Mouse (Mus musculus) left cerebral cortex, adult 2 months (tissue): ENCODE measurements around the gene Trp53. TPM values are rescaled to one million over a fixed set of nuclear protein-coding genes. Genes with fewer than 3 reads are reported as not detected.
A peak's percentile ranks its signal among the peaks of the same experiment; 100 is the strongest.
"Not testable (repeated sequence)": the region's sequence is repeated elsewhere in the genome, so short reads cannot be mapped to it uniquely, and the experiment has no call there.

Source experiments
- DNase-seq, 2 experiments: peaks; one replicate each; pipeline ENCODE4 v3.0.0; 2021 to 2022; ENCODE audit warnings: low spot score in 2 of 2, mixed read lengths in 1 of 2; ENCODE audit errors: extremely low spot score in 1 of 2
- H3K27ac ChIP-seq: fragments of 200-600 bp; 2 replicates; pipeline ENCODE4 v1.8.1; 2022
- H3K4me3 ChIP-seq: fragments of 200-600 bp; 2 replicates; pipeline ENCODE4 v1.8.1; 2022
- CTCF ChIP-seq: fragments of 200-600 bp; IDR thresholded peaks from 2 replicates; pipeline ENCODE4 v1.8.1; 2022; ENCODE audit warnings: antibody characterized with exemption, mild to moderate bottlenecking, moderate library complexity
- intact Hi-C: fragments of 180-260 bp; cut with DNase I; formaldehyde crosslinking; loops from one replicate; pipeline ENCODE4 v1.15.1; 2025
- total RNA-seq, 2 experiments: library from RNA; stranded (reverse); gene quantifications; 2 replicates each; pipeline ENCODE4 v1.2.3; 2021

Trp53 gene
- total RNA-seq, 2 experiments from 2014 or later: 23.7 TPM

GRCm38 (mm10) chr11:69604795-69605664 is 24.9 kb downstream of the Trp53 start:
- intact Hi-C loops: loop anchor here (1.0 kb wide), 1 partner anchor 24 kb away; no protein-coding TSS in a partner anchor

DNA sequence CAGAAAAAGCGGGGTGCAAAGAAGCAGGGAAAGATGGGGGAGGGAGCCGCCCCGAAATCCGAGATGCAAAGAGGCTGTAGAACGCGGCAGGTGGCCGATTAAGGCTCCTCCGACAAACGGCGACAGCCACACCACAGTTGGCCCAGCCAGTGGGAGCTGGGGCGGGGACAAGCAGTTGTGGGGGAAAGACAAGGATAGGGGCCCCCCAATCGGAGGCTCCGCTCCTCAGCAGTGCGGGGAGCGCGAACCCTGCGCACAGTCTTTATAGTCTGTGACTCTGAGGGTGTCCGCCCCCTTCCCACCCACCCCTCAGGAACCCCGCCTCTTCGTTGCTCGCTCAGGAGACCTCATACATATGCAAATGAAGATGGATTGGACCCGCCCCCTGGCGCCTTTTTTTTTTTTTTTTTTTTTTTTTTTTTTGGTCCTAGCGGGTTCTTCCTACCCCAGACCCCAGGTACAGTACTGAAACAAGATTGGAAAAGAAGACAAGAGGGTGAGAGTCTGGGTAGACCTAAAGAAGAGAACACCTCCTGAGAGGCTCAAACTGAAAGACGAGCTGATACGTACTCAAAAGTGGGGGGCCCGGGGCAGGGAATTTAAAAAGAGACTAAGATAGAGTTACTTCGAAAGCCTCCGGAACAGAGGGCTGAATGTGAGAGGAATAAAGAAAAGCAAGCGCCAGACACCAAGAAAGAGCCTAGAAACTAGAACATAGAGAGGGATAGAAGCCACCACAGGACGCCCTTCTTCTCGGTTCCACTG is 25.7 kb downstream of the Trp53 start, which contains the start of gene Atp1b2:
TSS of gene Atp1b2 (minus strand) at position 217 of the 765 bp plus-strand sequence.
- intact Hi-C loops: loop anchor here (1.0 kb wide), 1 partner anchor 25 kb away; no protein-coding TSS in a partner anchor
- Histone ChIP-seq H3K4me3 (peak within 1 kb of the TSS; percentile 67), H3K27ac (peak within 1 kb of the TSS; percentile 95)
- peak; percentile 79 to 82 for DNase-seq
- TF ChIP-seq CTCF: no peak

More at GRCm38 (mm10) chr11:69604795-69605664, 24.9 kb downstream of the Trp53 start:
- Histone ChIP-seq H3K4me3 (peak overlapping the region; percentile 67), H3K27ac (peak overlapping the region; percentile 95)
- no peak for TF ChIP-seq CTCF
- peak; percentile 40 to 42 for DNase-seq

DNA sequence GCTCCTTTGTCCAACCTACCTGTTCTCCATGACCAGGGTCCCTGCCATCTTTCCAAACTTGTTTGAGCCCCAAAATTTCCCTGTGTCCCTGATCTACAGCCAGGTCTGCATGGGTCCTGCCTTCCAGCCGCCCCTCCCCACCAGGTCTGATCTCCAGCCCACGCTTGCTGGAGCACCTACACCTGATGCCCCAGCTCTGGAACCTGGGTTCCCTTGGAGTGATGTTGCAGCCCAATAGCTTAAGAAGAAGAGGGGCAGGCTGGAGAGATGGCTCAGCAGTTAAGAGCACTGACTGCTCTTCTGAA is 26.3 kb downstream of the Trp53 start:
- no peak for DNase-seq
- no peak for TF ChIP-seq CTCF
- intact Hi-C loops: no loop called here
- Histone ChIP-seq H3K27ac (no peak overlapping the region), H3K4me3 (peak overlapping the region; percentile 67; the same call in 1 of the 2 replicates)

DNA sequence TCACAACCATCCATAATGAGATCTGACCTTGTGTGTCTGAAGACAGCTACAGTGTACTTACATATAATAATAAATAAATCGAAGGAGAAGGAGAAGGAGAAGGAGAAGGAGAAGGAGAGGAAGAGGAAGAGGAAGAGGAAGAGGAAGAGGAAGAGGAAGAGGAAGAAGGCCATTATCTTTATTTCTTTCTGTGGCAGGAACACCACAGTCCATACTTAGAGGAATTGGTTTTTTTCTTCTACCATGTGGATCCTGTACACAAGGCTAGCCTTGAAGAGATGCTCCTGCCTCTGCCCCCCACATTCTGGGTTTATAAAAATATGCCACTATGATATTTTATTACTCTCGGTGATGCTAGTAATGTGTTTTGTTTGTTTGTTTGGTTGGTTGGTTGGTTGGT is 26.7 kb downstream of the Trp53 start:
- Histone ChIP-seq H3K4me3 (no peak overlapping the region), H3K27ac (no peak overlapping the region)
- intact Hi-C loops: no loop called here
- DNase-seq: no peak
- TF ChIP-seq CTCF: no peak

- no peak overlapping the region for H3K4me3 ChIP-seq
- TF ChIP-seq CTCF: no peak
- H3K27ac ChIP-seq: no peak overlapping the region
- no peak for DNase-seq
- intact Hi-C loops: no loop called here
Observed at GRCm38 (mm10) chr11:69608525-69608924, 28.4 kb downstream of the Trp53 start.

GRCm38 (mm10) chr11:69609416-69609815 is 29.3 kb downstream of the Trp53 start:
- no peak for TF ChIP-seq CTCF
- intact Hi-C loops: no loop called here

GRCm38 (mm10) chr11:69610899-69611298 is 30.7 kb downstream of the Trp53 start:
- DNase-seq: no peak
- intact Hi-C loops: no loop called here

More at GRCm38 (mm10) chr11:69609416-69609815, 29.3 kb downstream of the Trp53 start:
- no peak for DNase-seq
- Histone ChIP-seq H3K4me3 (no peak overlapping the region), H3K27ac (no peak overlapping the region)

DNA sequence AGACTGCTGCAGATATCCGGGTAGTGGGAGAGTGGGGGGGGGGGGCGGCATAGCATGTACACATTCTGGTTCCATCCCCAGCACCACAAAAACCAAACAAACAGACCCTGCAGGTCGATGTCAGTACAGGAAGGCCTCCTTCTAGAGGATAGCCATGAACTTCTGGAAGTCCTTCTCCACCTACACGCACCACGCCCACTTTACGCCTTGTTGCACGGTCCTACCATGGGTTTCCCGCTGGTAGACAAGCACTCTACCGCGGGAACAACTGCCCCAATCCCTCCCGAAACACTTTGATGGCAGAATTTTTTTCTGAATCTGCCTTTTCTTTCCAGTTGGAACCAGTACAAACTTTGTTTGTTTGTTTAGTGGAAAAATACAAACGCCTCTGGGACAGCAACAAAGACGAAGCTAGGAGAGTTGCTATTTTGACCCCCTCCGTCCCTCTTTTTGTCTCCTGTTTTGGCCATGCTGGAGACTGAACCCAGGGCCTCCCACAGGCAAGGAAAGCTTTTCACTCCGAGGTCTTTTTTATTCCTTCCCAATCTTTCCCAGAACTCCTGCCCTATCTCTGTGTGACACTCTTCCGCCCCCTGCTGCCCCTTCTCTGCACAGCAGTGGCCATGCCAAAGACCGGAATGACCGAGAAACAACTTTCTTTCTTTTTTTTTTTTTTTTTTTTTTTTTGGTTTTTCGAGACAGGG is 33.5 kb downstream of the Trp53 start:
- TF ChIP-seq CTCF: peak; percentile 70
- peak; percentile 68 to 74 for DNase-seq
- Histone ChIP-seq H3K27ac (peak overlapping the region; percentile 40), H3K4me3 (peak overlapping the region; percentile 24)
- intact Hi-C loops: loop anchor here (1.0 kb wide), 1 partner anchor 34 kb away; no protein-coding TSS in a partner anchor

More at GRCm38 (mm10) chr11:69610899-69611298, 30.7 kb downstream of the Trp53 start:
- no peak for TF ChIP-seq CTCF
- Histone ChIP-seq H3K4me3 (no peak overlapping the region), H3K27ac (no peak overlapping the region)

- H3K4me3 ChIP-seq, H3K27ac ChIP-seq, DNase-seq: not testable (repeated sequence)
- intact Hi-C loops: loop anchor here (1.0 kb wide), 1 partner anchor 35 kb away; no protein-coding TSS in a partner anchor
Observed at GRCm38 (mm10) chr11:69614257-69614588, 34.1 kb downstream of the Trp53 start.

- Histone ChIP-seq H3K4me3 (no peak overlapping the region), H3K27ac (no peak overlapping the region)
- no peak for DNase-seq
- no peak for TF ChIP-seq CTCF
- intact Hi-C loops: no loop called here
Observed at GRCm38 (mm10) chr11:69616781-69617180, 36.6 kb downstream of the Trp53 start.

DNA sequence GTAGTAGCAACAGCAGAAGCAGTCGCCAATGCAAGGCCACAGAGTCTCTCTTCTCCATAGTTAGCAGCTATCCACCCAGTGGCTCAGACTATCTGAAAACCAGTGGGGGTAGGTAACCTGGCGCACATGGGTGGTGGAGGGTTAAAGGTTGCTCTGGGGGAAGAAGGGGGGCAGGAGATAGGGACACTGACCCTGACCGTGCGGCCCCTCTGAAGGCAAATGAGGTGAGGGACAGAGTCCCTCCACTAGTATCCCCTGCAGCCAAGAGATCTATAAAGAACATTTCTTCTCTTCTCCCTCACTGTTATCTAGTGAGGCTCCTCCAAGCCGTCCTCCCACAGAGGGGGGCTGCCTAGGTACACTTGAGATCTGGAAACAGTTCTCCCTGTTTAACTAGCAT is 37.6 kb downstream of the Trp53 start, which contains the start of gene Shbg:
TSS of gene Shbg (minus strand) at position 101 of the 400 bp plus-strand sequence.
- intact Hi-C loops: no loop called here
- no peak for TF ChIP-seq CTCF
- DNase-seq: no peak

More for the DNA sequence above, 37.6 kb downstream of the Trp53 start, which contains the start of gene Shbg:
- Histone ChIP-seq H3K27ac (no peak within 1 kb of the TSS), H3K4me3 (no peak within 1 kb of the TSS)
